Mouse (Mus musculus) hindbrain, embryonic 12.5 days (tissue): Measurements from ENCODE around the gene Hexim2. TPM values are rescaled to one million over a fixed set of nuclear protein-coding genes. Genes with fewer than 3 reads are reported as not detected.

Experiments used
- ATAC-seq: fragments of 200-750 bp; cut with Nextera tagmentation; 2 replicates; pipeline ENCODE4 v1.8.0; 2017; ENCODE audit warnings: moderate TSS enrichment; ENCODE audit not compliant: low FRiP score
- H3K27ac ChIP-seq: fragments of 300-500 bp; sonication (generic); 2 replicates; pipeline ENCODE4 v1.5.1; 2016; ENCODE audit warnings: mild to moderate bottlenecking
- H3K27me3 ChIP-seq: fragments of 300-500 bp; sonication (generic); 2 replicates; pipeline ENCODE4 v1.6.1; 2016; ENCODE audit warnings: mild to moderate bottlenecking
- H3K36me3 ChIP-seq: fragments of 300-500 bp; sonication (generic); 2 replicates; pipeline ENCODE4 v1.6.1; 2016; ENCODE audit warnings: mild to moderate bottlenecking
- H3K4me1 ChIP-seq: fragments of 300-500 bp; sonication (generic); 2 replicates; pipeline ENCODE4 v1.6.1; 2016
- H3K4me2 ChIP-seq: fragments of 300-500 bp; sonication (generic); replicated peaks from 2 replicates; pipeline ENCODE4 v1.6.1; 2016; ENCODE audit warnings: mild to moderate bottlenecking
- H3K4me3 ChIP-seq: fragments of 300-500 bp; sonication (generic); 2 replicates; pipeline ENCODE4 v1.5.1; 2016; ENCODE audit warnings: mild to moderate bottlenecking
- H3K9ac ChIP-seq: fragments of 300-500 bp; sonication (generic); 2 replicates; pipeline ENCODE4 v1.6.1; 2016; ENCODE audit warnings: mild to moderate bottlenecking, moderate library complexity
- H3K9me3 ChIP-seq: fragments of 300-500 bp; sonication (generic); replicated peaks from 2 replicates; pipeline ENCODE4 v1.6.1; 2016; ENCODE audit warnings: mild to moderate bottlenecking
- WGBS: fragments of 180-500 bp; shearing (Covaris S2); methylation state at CpG from one replicate; pipeline ENCODE4 v1.1.7; 2016; 5-methylcytosine and 5-hydroxymethylcytosine counted together
- polyA plus RNA-seq: library from polyadenylated mRNA; unstranded; fragments of >200 nt; fragmentation: Nextera tagmentation; extraction: Ambion mirVana; gene quantifications from 2 replicates; pipeline ENCODE4 v1.2.1, GENCODE M21; 2016

Gene Hexim2
- polyA plus RNA-seq, 1 experiment from 2014 or later = 12.0 TPM

DNA sequence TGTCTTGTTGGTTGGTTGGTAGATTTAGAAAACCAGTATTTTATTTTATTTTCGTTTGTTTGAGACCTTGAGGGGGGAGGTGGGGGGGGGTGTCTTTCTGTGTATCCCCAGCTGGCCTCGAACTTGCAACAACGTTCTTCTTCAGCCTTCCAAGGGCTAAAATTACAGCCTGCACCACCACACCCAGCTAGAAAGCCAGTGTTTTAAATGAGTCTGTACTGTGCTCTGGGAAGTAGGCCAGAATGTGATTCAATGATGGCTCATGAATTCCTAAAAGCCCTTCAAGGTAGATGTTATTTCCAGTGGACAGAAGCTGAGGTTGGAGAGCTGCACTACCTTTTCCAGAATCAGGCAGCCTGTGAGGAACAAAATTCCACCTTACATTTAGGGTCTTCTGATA is 2.0 kb downstream of the Hexim2 start:
- Histone ChIP-seq H3K27ac (no peak overlapping the region), H3K4me1 (peaks cover 38% of the 10 kb centered on the region), H3K4me3 (no peak overlapping the region), H3K4me2 (no peak overlapping the region), H3K36me3 (0 out of 2 replicates have a peak, but pooled peaks cover 6% of the 10 kb centered on the region), H3K9ac (no peak overlapping the region), H3K9me3 (no peaks in the 10 kb centered on the region), H3K27me3 (no peaks in the 10 kb centered on the region)
- no peak for ATAC-seq
- 80% methylated on average over 3 of the region's 3 CpGs for WGBS

DNA sequence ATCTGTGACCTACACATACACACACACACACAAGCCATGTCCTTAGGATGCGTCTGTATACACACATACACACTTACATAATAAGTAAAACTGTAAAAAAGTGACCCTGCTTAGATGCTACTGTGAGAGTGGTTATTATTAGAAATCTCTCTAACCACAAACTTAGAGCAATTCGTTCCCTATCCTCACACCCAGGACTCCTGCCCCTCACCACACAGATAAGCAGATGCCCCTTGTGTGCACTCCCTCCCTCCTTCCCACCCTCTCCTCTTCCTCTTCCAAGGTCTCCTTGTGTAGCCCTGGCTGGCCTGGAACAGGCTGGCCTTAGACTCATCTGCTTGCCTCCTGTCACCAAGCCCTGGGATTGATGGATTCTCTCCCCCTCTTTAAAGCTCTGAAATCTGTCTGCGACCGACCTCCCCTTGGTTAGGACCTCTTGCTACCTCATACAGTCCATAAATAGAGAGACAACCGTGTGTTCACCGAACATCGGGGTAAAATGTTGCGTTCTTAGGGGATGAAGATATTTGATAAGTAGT is 3.9 kb downstream of the Hexim2 start:
- no peak for ATAC-seq
- H3K27me3 ChIP-seq = no peaks in the 10 kb centered on the region
- H3K4me1 ChIP-seq = peaks cover 29% of the 10 kb centered on the region
- no peak overlapping the region for H3K4me3 ChIP-seq
- H3K9me3 ChIP-seq = no peaks in the 10 kb centered on the region
- peaks cover 14% of the 10 kb centered on the region; the same call in 1 of the 2 replicates for H3K36me3 ChIP-seq
- H3K4me2 ChIP-seq = no peak overlapping the region
- H3K27ac ChIP-seq = no peak overlapping the region
- WGBS = 89% methylated on average over 8 of the region's 8 CpGs
- H3K9ac ChIP-seq = no peak overlapping the region; the same call in 1 of the 2 replicates

DNA sequence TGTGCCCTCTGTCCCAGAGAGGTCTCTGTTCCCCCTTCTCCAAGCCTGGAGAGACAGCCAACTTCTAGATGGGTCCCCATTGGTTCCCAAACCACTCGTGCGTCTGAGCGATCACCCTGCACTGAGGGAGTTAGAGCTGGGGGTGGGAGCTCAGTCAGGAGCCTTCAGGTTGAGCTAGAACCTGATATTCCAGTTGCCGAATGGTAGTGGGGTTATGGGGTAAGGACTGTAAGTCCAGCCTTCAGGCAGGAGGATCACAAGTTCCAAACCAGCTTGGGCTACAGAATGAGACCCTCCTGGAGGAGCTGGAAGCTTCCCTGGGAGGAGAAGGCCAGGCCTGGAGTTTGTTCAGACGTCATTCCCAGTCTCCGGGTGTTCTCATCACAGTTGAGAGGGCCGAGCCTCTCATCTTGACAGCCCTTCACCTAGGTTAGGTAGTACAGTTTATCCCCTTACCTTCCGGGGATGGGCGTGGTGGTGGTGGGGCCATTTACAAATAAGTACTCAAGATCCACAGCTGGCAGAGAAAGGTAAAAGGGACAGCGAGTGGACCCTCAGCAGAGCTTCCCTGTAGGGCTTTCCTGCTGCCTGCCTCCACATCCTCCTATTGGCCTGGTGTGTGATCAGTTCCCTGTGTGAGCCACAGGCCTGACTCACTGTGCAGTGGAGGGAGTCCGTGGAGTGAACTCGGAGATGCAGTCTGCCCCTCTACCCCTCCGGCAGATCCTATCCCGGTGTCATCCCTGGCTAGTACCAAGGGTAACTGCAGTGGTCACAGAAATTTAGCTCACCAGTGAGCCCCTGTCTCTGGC is 7.9 kb downstream of the Hexim2 start:
- no peak overlapping the region for H3K4me2 ChIP-seq
- H3K27me3 ChIP-seq = no peaks in the 10 kb centered on the region
- H3K9ac ChIP-seq = peak overlapping the region; percentile 9; the same call in 1 of the 2 replicates
- H3K36me3 ChIP-seq = peaks cover 14% of the 10 kb centered on the region; the same call in 1 of the 2 replicates
- no peak overlapping the region for H3K27ac ChIP-seq
- no peaks in the 10 kb centered on the region for H3K9me3 ChIP-seq
- WGBS = 82% methylated on average over 14 of the region's 14 CpGs
- H3K4me3 ChIP-seq = no peak overlapping the region
- ATAC-seq = no peak
- H3K4me1 ChIP-seq = peaks cover 37% of the 10 kb centered on the region

DNA sequence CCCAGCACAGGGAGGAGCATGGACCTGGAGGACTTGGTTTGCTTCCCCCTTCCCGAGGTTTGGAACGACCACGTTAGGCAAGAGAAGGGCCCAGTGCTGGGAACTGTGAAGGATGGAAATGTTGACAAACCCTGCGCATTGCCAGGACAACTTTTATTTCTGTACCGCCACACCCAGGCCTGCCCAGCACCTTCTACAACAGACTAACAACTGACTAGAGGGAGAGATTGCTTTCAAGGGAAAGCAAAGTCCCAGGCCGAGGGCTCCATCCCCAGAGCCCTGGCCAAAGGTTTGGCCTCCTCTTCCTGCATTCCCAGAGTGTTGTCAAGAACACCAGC is 8.5 kb downstream of the Hexim2 start:
- Histone ChIP-seq H3K4me2 (no peak overlapping the region), H3K9ac (peak overlapping the region; percentile 9; the same call in 1 of the 2 replicates), H3K27ac (peak overlapping the region; percentile 76), H3K9me3 (no peaks in the 10 kb centered on the region), H3K4me3 (no peak overlapping the region), H3K4me1 (peaks cover 37% of the 10 kb centered on the region), H3K36me3 (peaks cover 14% of the 10 kb centered on the region; the same call in 1 of the 2 replicates), H3K27me3 (no peaks in the 10 kb centered on the region)
- ATAC-seq = no peak
- WGBS = 57% methylated on average over 6 of the region's 6 CpGs

DNA sequence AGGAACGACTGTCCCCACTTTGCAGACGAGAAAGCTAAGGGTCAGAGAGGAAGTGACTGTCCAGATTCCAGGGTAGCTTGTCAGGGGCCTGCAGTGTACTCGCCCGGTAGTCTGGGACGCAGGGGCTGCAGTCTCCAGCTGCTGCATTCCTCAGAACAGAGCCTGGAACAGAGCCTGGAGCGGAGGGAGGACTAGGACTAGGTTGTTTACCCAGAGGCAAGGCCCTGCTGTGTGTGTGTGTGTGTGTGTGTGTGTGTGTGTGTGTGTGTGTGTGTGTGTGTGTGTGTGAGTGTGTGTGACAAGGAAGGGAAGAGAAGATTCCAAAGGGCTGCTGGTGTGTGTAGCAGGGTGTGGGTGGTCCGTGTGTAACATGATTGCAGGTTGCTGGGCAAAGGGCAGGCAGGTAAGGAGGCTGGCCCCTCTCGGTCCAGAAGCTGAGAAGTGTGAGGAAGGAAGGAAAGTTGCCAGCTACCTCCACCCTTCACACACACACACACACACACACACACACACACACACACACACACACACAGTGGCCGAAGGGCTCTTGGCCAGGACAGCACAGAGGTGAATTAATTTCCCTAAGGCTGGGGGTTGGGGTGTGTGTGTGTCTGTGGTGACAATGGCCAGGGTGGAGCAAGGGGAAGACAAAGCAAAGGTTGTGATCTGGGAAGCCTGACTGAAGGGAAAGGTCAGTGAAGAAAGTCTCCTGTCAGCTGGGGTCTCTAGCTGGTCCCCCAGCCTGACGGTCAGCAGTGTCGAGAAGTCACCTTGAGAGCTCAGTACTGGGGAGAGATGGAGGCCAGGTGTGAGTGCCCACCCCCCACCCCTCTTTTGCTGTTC is 9.1 kb downstream of the Hexim2 start:
- Histone ChIP-seq H3K27me3 (no peaks in the 10 kb centered on the region), H3K36me3 (peaks cover 14% of the 10 kb centered on the region; the same call in 1 of the 2 replicates), H3K4me2 (no peak overlapping the region), H3K4me3 (no peak overlapping the region), H3K9ac (peak overlapping the region; percentile 50; the same call in 1 of the 2 replicates), H3K27ac (peak overlapping the region; percentile 76), H3K9me3 (no peaks in the 10 kb centered on the region), H3K4me1 (peaks cover 32% of the 10 kb centered on the region)
- no peak for ATAC-seq
- whole genome bisulfite sequencing = 32% methylated on average over 11 of the region's 11 CpGs

DNA sequence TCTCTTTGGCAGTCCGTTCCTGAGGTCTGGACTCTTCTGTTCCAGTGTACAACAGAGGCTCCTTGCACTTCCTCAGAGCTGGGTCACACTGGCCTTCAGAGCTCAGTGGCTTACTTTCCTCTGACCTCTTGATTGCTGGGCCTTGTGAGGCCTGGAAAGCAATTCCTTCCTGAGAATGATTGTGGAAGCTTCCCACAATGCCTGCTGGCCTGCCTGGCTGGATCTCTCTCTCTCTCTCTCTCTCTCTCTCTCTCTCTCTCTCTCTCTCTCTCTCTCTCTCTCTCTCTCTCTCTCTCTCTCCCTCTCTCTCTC is 9.7 kb downstream of the Hexim2 start:
- Histone ChIP-seq H3K4me2 (peak overlapping the region; percentile 48; the same call in 1 of the 2 replicates), H3K36me3 (peaks cover 14% of the 10 kb centered on the region; the same call in 1 of the 2 replicates), H3K4me1 (peaks cover 32% of the 10 kb centered on the region), H3K27me3 (no peaks in the 10 kb centered on the region), H3K9me3 (no peaks in the 10 kb centered on the region), H3K27ac (peak overlapping the region; percentile 76), H3K9ac (peak overlapping the region; percentile 50; the same call in 1 of the 2 replicates), H3K4me3 (no peak overlapping the region)
- 24% methylated on average over 1 of the region's 1 CpGs for WGBS
- no peak for ATAC-seq

DNA sequence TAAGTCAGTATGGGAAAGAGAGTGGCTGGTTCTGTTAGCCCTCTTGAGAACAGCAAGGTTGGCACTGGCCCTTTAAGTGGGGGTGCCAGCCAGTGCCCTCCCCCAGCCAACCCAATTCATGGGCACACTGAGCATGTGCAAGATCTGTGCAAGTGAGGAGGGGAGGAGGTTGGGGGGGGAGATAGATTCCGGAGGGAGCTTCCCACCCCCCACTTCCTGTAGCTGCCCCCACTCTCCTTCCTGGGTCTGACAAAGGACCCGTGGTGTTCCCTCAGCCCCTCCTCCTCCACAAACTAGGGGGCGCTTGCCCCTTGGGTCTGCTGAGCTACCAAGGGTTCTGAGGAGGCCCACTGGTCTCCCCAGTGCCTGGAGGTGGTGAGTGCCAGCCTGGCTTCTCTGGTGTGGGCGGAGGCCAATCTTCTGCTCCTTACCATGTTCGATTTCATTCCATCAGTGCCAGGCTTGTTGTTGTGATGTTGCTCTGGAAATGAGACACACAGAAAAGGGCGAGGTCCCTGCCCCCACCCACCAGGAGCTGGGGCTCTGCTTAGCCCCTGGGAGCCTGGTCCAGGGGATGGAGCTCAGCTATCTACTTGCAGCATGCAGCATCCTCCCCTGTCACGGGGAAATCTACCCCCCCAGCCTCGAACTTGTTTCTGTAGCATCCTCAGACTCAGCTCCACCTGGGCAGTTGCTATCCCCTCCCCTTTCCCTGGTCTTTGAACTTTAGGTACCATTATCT is 10.4 kb downstream of the Hexim2 start:
- H3K4me1 ChIP-seq = peaks cover 32% of the 10 kb centered on the region
- ATAC-seq = peak; percentile 81
- no peaks in the 10 kb centered on the region for H3K27me3 ChIP-seq
- peaks cover 14% of the 10 kb centered on the region; the same call in 1 of the 2 replicates for H3K36me3 ChIP-seq
- peak overlapping the region; percentile 50 for H3K9ac ChIP-seq
- H3K4me3 ChIP-seq = peak overlapping the region; percentile 11
- H3K27ac ChIP-seq = peak overlapping the region; percentile 76
- no peaks in the 10 kb centered on the region for H3K9me3 ChIP-seq
- H3K4me2 ChIP-seq = peak overlapping the region; percentile 48
- 32% methylated on average over 8 of the region's 8 CpGs for WGBS

DNA sequence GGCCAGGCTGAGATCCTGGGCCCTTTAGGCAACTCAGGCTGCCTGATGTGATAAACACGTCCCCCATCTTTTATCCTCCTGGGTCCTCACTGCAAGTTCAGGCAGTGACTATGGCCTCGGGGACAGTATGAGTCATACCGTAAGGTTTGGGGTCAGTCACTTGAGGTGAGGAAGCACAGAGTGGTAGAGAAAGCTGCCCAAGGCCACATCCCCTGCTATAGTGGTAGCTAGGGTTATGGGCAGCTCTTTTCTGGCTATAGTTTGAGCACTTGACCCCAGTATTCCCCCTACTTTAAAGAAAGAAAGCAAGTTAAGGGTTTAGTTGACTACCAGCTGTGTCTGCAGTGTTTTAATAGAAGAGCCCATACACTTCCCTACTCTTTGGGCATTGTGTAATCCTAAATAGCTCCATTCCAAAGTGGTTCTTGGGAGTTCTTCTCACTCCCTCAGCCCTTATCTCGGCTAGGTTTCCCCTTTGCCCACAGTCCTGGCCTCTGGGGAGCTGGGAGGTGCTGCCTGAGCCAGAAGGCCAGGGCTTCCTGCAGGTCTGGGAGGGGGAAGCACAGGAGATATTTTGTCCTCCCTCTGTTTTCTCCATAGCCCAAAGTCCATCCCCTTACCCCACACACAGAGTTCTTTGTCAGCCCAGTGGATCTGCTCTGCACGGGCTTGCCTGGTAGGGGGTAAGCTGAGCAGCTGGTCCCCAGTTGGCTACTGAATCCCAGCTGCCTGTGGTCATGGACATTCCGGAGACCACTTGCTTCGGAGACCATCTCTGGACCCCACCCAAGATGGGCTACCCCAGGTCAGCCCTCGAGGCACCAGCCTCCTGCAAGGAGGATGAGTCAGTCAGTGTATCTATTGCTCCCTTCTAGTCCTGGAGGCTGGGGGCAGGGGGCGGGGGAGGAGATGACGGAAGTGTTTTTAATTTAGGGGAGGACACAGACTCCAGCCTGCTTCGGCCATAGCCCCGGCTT is 12.4 kb downstream of the Hexim2 start:
- Histone ChIP-seq H3K9ac (no peak overlapping the region), H3K9me3 (no peaks in the 10 kb centered on the region), H3K36me3 (peaks cover 4% of the 10 kb centered on the region; the same call in 1 of the 2 replicates), H3K27me3 (no peaks in the 10 kb centered on the region), H3K4me1 (peaks cover 32% of the 10 kb centered on the region), H3K27ac (peak overlapping the region; percentile 50; the same call in 1 of the 2 replicates), H3K4me2 (no peak overlapping the region), H3K4me3 (no peak overlapping the region)
- 41% methylated on average over 12 of the region's 12 CpGs for WGBS
- ATAC-seq = no peak

DNA sequence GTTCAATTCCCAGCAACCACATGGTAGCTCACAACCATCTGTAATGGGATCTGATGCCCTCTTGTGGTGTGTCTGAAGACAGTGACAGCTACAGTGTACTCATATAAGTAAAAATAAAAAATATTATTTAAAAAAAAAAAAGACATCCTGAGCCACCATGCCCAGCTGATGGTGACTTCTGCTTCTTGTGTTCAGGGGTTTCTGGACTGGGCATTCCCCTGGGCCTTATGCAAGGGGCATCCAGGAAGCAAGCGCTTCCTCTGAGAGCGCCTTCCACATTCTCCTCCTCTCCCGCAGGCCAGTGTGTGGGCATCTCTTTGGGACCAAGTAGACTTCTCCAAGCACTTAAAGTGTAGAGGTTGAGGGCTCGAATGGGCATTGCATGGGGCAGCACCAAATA is 14.2 kb downstream of the Hexim2 start:
- Histone ChIP-seq H3K36me3 (no peaks in the 10 kb centered on the region), H3K9ac (no peak overlapping the region), H3K4me1 (peaks cover 26% of the 10 kb centered on the region), H3K27ac (no peak overlapping the region), H3K4me3 (no peak overlapping the region), H3K27me3 (no peaks in the 10 kb centered on the region), H3K9me3 (no peaks in the 10 kb centered on the region), H3K4me2 (no peak overlapping the region)
- WGBS = 86% methylated on average over 4 of the region's 4 CpGs
- no peak for ATAC-seq

DNA sequence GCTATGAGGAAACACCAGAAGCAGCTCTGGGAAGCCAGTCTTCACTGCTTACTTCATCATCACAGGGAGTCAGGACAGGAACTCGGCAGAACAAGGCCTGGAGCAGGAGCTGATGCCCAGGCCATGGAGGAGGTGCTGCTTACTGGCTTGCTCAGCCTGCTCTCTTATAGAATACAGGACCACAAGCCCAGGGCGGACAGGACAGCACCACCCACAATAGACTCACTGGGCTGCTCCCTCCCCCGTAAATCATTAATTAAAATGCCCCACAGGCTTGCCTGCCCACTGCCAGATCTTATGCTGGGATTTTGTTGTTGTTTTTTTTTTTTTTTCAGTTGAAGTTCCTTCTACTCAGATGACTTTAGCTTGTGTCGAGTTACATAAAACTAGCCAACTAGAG is 15.5 kb downstream of the Hexim2 start:
- no peak overlapping the region for H3K27ac ChIP-seq
- H3K36me3 ChIP-seq = no peaks in the 10 kb centered on the region
- WGBS = 70% methylated on average over 4 of the region's 4 CpGs
- no peak overlapping the region for H3K4me2 ChIP-seq
- peaks cover 13% of the 10 kb centered on the region for H3K4me1 ChIP-seq
- H3K9ac ChIP-seq = no peak overlapping the region
- no peaks in the 10 kb centered on the region for H3K27me3 ChIP-seq
- H3K4me3 ChIP-seq = no peak overlapping the region
- H3K9me3 ChIP-seq = no peaks in the 10 kb centered on the region
- no peak for ATAC-seq

DNA sequence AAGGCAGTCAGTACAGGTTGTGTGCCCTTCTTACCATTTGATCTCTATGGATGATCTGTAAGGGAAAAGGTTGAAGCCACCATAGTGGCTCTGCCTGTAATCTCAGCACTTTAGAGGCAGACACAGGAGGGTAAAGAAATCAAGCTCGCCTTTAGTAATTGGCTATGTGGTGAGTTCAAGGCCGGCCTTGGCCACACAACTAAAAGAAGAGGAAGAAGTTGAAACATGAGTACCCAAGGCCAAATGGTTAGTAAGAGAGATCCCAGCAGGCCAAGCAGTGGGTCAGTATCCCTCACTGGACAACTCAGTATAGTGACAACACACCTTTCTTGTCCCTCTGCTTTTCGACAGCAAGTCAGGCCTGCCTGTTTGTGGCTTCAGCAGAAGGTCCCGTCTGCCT is 17.5 kb downstream of the Hexim2 start:
- ATAC-seq = no peak
- no peak overlapping the region for H3K9ac ChIP-seq
- no peaks in the 10 kb centered on the region for H3K27me3 ChIP-seq
- H3K4me3 ChIP-seq = no peak overlapping the region
- no peaks in the 10 kb centered on the region for H3K36me3 ChIP-seq
- H3K4me2 ChIP-seq = no peak overlapping the region
- 91% methylated on average over 4 of the region's 4 CpGs for WGBS
- no peaks in the 10 kb centered on the region for H3K9me3 ChIP-seq
- H3K4me1 ChIP-seq = peaks cover 5% of the 10 kb centered on the region
- H3K27ac ChIP-seq = no peak overlapping the region
